Mouse (Mus musculus) C2C12 (cell line): ENCODE results near the gene Tnfsfm13. TPM values are rescaled to one million over a fixed set of nuclear protein-coding genes. Genes with fewer than 3 reads are reported as not detected.

Experiments
- H3K27me3 ChIP-seq: one replicate; pipeline ENCODE4 v1.6.1; 2011; ENCODE audit not compliant: control insufficient read depth, insufficient read depth, insufficient read length
- H3K36me3 ChIP-seq: one replicate; pipeline ENCODE4 v1.6.1; 2011; ENCODE audit not compliant: control insufficient read depth, insufficient read depth
- H3K4me3 ChIP-seq: one replicate; pipeline ENCODE4 v1.5.1; 2011; ENCODE audit warnings: mild to moderate bottlenecking, control low read depth; ENCODE audit not compliant: poor library complexity, insufficient read depth, severe bottlenecking
- H3K79me2 ChIP-seq: one replicate; pipeline ENCODE4 v1.6.1; 2011; ENCODE audit not compliant: control insufficient read depth, insufficient read depth
- H3K79me3 ChIP-seq: one replicate; pipeline ENCODE4 v1.6.1; 2011; ENCODE audit warnings: low read depth, control low read depth
- H3ac ChIP-seq: one replicate; pipeline ENCODE3; 2011; ENCODE audit warnings: low read depth; ENCODE audit not compliant: control insufficient read depth, insufficient read length
- CEBPB ChIP-seq: IDR thresholded peaks from one replicate; pipeline ENCODE4 v1.6.1; 2011; ENCODE audit warnings: low read depth, mild to moderate bottlenecking, control low read depth, moderate library complexity
- CTCF ChIP-seq: IDR thresholded peaks from one replicate; pipeline ENCODE4 v1.5.1; 2011; ENCODE audit not compliant: control insufficient read depth, insufficient read depth, insufficient read length
- FOSL1 ChIP-seq: IDR thresholded peaks from one replicate; pipeline ENCODE4 v1.8.0; 2011; ENCODE audit warnings: mild to moderate bottlenecking, low read length; ENCODE audit not compliant: poor library complexity, insufficient read depth, severe bottlenecking
- MAX ChIP-seq: IDR thresholded peaks from one replicate; pipeline ENCODE4 v1.6.1; 2011; ENCODE audit warnings: mild to moderate bottlenecking, control low read depth
- MYOD1 ChIP-seq: IDR thresholded peaks from one replicate; pipeline ENCODE4 v1.6.1; 2011; ENCODE audit warnings: low read depth; ENCODE audit not compliant: control insufficient read depth, insufficient read length
- MYOG ChIP-seq: IDR thresholded peaks from one replicate; pipeline ENCODE4 v1.6.1; 2011; ENCODE audit not compliant: control insufficient read depth, insufficient read length; ENCODE audit errors: extremely low read depth
- USF1 ChIP-seq: IDR thresholded peaks from one replicate; pipeline ENCODE4 v1.6.1; 2011; ENCODE audit warnings: low read depth, mild to moderate bottlenecking, control low read depth, moderate library complexity
- polyA plus RNA-seq: library from polyadenylated mRNA; unstranded; fragments of >200 nt; fragmentation: generic; extraction: Trizol; gene quantifications from one replicate; pipeline ENCODE4 v1.2.1, GENCODE M21; 2012; ENCODE audit warnings: missing spikeins

Tnfsfm13 gene
- polyA plus RNA-seq, 1 experiment, result 1.5 TPM

GRCm38 (mm10) chr11:69680136-69680855, 15.6 kb downstream of the Tnfsfm13 start:
- H3K4me3 ChIP-seq, result peak overlapping the region; percentile 99
- peaks cover 42% of the 10 kb centered on the region for H3K36me3 ChIP-seq
- peak overlapping the region; percentile 45 for H3ac ChIP-seq
- H3K27me3 ChIP-seq, result no peaks in the 10 kb centered on the region
- H3K79me2 ChIP-seq, result peaks cover 72% of the 10 kb centered on the region
- peaks cover 29% of the 10 kb centered on the region for H3K79me3 ChIP-seq
- no peak for TF ChIP-seq USF1

- H3K27me3 ChIP-seq, result no peaks in the 10 kb centered on the region
- H3K36me3 ChIP-seq, result peaks cover 53% of the 10 kb centered on the region
- TF ChIP-seq FOSL1 (no peak), MAX (no peak), USF1 (no peak), MYOD1 (no peak), MYOG (no peak)
- peaks cover 31% of the 10 kb centered on the region for H3K79me3 ChIP-seq
- no peak overlapping the region for H3ac ChIP-seq
- no peak overlapping the region for H3K4me3 ChIP-seq
- peaks cover 79% of the 10 kb centered on the region for H3K79me2 ChIP-seq
Observed at GRCm38 (mm10) chr11:69679144-69679543, 16.8 kb downstream of the Tnfsfm13 start.

GRCm38 (mm10) chr11:69672211-69672706, 23.6 kb downstream of the Tnfsfm13 start, which contains the start of gene Eif4a1:
Gene Eif4a1 (minus strand): TSS chr11:69672423.
- Histone ChIP-seq H3K79me2 (peaks cover 74% of the 10 kb centered on the region), H3K36me3 (peaks cover 79% of the 10 kb centered on the region), H3K27me3 (no peaks in the 10 kb centered on the region), H3ac (peak within 1 kb of the TSS; percentile 99), H3K4me3 (peak within 1 kb of the TSS; percentile 100), H3K79me3 (peaks cover 48% of the 10 kb centered on the region)
- TF ChIP-seq MYOG, result no peak
- TF ChIP-seq MYOD1, result no peak
- TF ChIP-seq USF1, result peak; percentile 94
- TF ChIP-seq MAX, result peak; percentile 99

- TF ChIP-seq MYOD1, result no peak
- no peak for TF ChIP-seq FOSL1
- TF ChIP-seq MAX, result no peak
- TF ChIP-seq CEBPB, result no peak
- no peak for TF ChIP-seq MYOG
- TF ChIP-seq CTCF, result no peak
- no peak for TF ChIP-seq USF1
- Histone ChIP-seq H3K4me3 (peak overlapping the region; percentile 100), H3K79me2 (peaks cover 69% of the 10 kb centered on the region), H3K79me3 (peaks cover 47% of the 10 kb centered on the region), H3K27me3 (no peaks in the 10 kb centered on the region), H3ac (peak overlapping the region; percentile 99), H3K36me3 (peaks cover 77% of the 10 kb centered on the region)
Observed at GRCm38 (mm10) chr11:69671726-69672124, 24.2 kb downstream of the Tnfsfm13 start.

GRCm38 (mm10) chr11:69670786-69671725, 24.8 kb downstream of the Tnfsfm13 start:
- no peaks in the 10 kb centered on the region for H3K27me3 ChIP-seq
- H3K79me2 ChIP-seq, result peaks cover 62% of the 10 kb centered on the region
- peak; percentile 76 for TF ChIP-seq MAX
- no peak for TF ChIP-seq MYOD1
- TF ChIP-seq CEBPB, result peak; percentile 96
- no peak for TF ChIP-seq CTCF

GRCm38 (mm10) chr11:69666665-69667005, 29.3 kb downstream of the Tnfsfm13 start:
- peaks cover 62% of the 10 kb centered on the region for H3K36me3 ChIP-seq
- H3K79me3 ChIP-seq, result peaks cover 40% of the 10 kb centered on the region
- H3ac ChIP-seq, result no peak overlapping the region
- no peak overlapping the region for H3K4me3 ChIP-seq
- H3K27me3 ChIP-seq, result no peaks in the 10 kb centered on the region
- peaks cover 47% of the 10 kb centered on the region for H3K79me2 ChIP-seq
- TF ChIP-seq CEBPB (no peak), MYOD1 (no peak), FOSL1 (no peak)

More at GRCm38 (mm10) chr11:69670786-69671725, 24.8 kb downstream of the Tnfsfm13 start:
- Histone ChIP-seq H3K79me3 (peaks cover 45% of the 10 kb centered on the region), H3K36me3 (peaks cover 77% of the 10 kb centered on the region), H3ac (peak overlapping the region; percentile 99), H3K4me3 (peak overlapping the region; percentile 100)
